27 mouse cellular contexts compared by ENCODE assay signal in the genomic region with DNA sequence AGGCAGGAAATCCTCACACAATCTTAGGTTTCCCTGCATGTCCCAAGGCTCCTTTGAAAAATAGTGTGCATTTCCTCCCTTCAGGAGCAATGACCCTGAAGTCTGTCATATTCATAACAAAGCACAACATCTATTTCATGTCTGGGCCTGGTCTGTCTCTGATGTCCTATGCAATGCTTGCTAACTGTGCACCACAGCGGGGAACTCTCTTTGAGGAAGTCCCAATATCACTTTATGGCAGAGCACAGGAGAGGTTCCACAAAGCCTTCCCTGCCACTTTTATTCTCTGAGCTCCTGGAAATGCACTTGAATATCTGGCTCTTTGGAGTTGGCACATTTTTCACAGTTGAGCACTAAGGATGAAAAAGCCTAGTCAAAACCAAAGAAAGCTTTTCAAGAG.
DNase-seq lines count a peak whose midpoint lies in the region; ATAC-seq and TF ChIP-seq lines count a peak whose summit lies in the region.
"Had no signal": no experiment of that assay in that cellular context is flagged by ENCODE, and none has a peak within 500 bp of the region (broad histone marks: within the 10 kb centered on the region; RNA-seq: fewer than 3 reads in every experiment).

No protein-coding gene starts in this region.

- no peak overlapping the region for H3K4me2 ChIP-seq in forebrain, embryonic 14.5 days (ENCODE audit: low read length)
- H3K4me2 ChIP-seq in forebrain, embryonic 12.5 days, result no peak overlapping the region
- no peak overlapping the region for H3K4me2 ChIP-seq in midbrain, embryonic 13.5 days (replicated peaks)
- H3K4me2 ChIP-seq: embryonic facial prominence, embryonic 12.5 days; embryonic facial prominence, embryonic 15.5 days; heart, embryonic 12.5 days; heart, embryonic 15.5 days; hindbrain, embryonic 13.5 days; intestine, embryonic 15.5 days had no signal

- H3K27ac ChIP-seq in forebrain, embryonic 14.5 days (ENCODE audit: low read depth, low read length), result no peak overlapping the region
- no peak overlapping the region for H3K27ac ChIP-seq in forebrain, embryonic 12.5 days
- no peak overlapping the region for H3K27ac ChIP-seq in midbrain, embryonic 13.5 days
- H3K27ac ChIP-seq in midbrain, embryonic 10.5 days (replicated peaks), result no peak overlapping the region
- H3K27ac ChIP-seq: embryonic facial prominence, embryonic 12.5 days; embryonic facial prominence, embryonic 15.5 days; heart, embryonic 15.5 days; hindbrain, embryonic 10.5 days; hindbrain, embryonic 13.5 days; intestine, embryonic 15.5 days had no signal

- H3K36me3 ChIP-seq in forebrain, embryonic 14.5 days (ENCODE audit: control insufficient read depth, insufficient read depth, low read length), result no peaks in the 10 kb centered on the region
- H3K36me3 ChIP-seq in forebrain, embryonic 12.5 days (replicated peaks), result no peaks in the 10 kb centered on the region
- H3K36me3 ChIP-seq in midbrain, embryonic 13.5 days, result no peaks in the 10 kb centered on the region
- H3K36me3 ChIP-seq in midbrain, embryonic 10.5 days, result no peaks in the 10 kb centered on the region
- H3K36me3 ChIP-seq: embryonic facial prominence, embryonic 12.5 days; embryonic facial prominence, embryonic 15.5 days; heart, embryonic 12.5 days; heart, embryonic 15.5 days; hindbrain, embryonic 10.5 days; hindbrain, embryonic 13.5 days; intestine, embryonic 15.5 days had no signal

- WGBS in forebrain, embryonic 14.5 days, result 83% methylated on average over 1 of the region's 1 CpGs
- WGBS in forebrain, embryonic 12.5 days, result 68% methylated on average over 1 of the region's 1 CpGs
- WGBS in midbrain, embryonic 13.5 days, result 82% methylated on average over 1 of the region's 1 CpGs
- 86% methylated on average over 1 of the region's 1 CpGs for WGBS in midbrain, embryonic 10.5 days

- H3K27me3 ChIP-seq in forebrain, embryonic 14.5 days (replicated peaks; ENCODE audit: control insufficient read depth, insufficient read depth, low read length), result no peaks in the 10 kb centered on the region
- no peaks in the 10 kb centered on the region for H3K27me3 ChIP-seq in forebrain, embryonic 12.5 days
- H3K27me3 ChIP-seq in midbrain, embryonic 13.5 days, result no peaks in the 10 kb centered on the region
- H3K27me3 ChIP-seq in midbrain, embryonic 10.5 days (ENCODE audit: low read depth, poor library complexity, severe bottlenecking), result no peaks in the 10 kb centered on the region
- H3K27me3 ChIP-seq: embryonic facial prominence, embryonic 12.5 days; embryonic facial prominence, embryonic 15.5 days; heart, embryonic 12.5 days; heart, embryonic 15.5 days; hindbrain, embryonic 13.5 days; intestine, embryonic 15.5 days had no signal

- no peaks in the 10 kb centered on the region for H3K9me3 ChIP-seq in forebrain, embryonic 14.5 days (replicated peaks; ENCODE audit: control insufficient read depth, low read length)
- H3K9me3 ChIP-seq in forebrain, embryonic 12.5 days, result no peaks in the 10 kb centered on the region
- H3K9me3 ChIP-seq in midbrain, embryonic 13.5 days, result no peaks in the 10 kb centered on the region
- no peaks in the 10 kb centered on the region for H3K9me3 ChIP-seq in midbrain, embryonic 10.5 days (replicated peaks)
- H3K9me3 ChIP-seq: embryonic facial prominence, embryonic 12.5 days; embryonic facial prominence, embryonic 15.5 days; heart, embryonic 12.5 days; heart, embryonic 15.5 days; hindbrain, embryonic 10.5 days; hindbrain, embryonic 13.5 days; intestine, embryonic 15.5 days had no signal

- peak; percentile 29 for DNase-seq in forebrain, embryonic 14.5 days (ENCODE audit: low spot score)
- DNase-seq in midbrain, embryonic 10.5 days (ENCODE audit: low spot score), result no peak
- DNase-seq in ZHBTc4 (ENCODE audit: low read depth, low spot score), result peak; percentile 1
- peak; percentile 68 for DNase-seq in brain, embryonic 14.5 days (ENCODE audit: low read depth)
- no peak for DNase-seq in frontal cortex, postnatal 25 days (ENCODE audit: low spot score in 2 of 2)
- DNase-seq: adrenal gland, adult 8-10 months; adrenal gland, postnatal 25 days; cerebellum, adult 11 months; cerebellum, adult 2 months; cerebellum, adult 9-11 months; cerebellum, postnatal 25 days; gastrocnemius, postnatal 25 days; heart, postnatal 10 days; heart, postnatal 36 days; kidney, adult 11 months had no signal

- no peaks in the 10 kb centered on the region for H3K4me1 ChIP-seq in forebrain, embryonic 14.5 days (ENCODE audit: control insufficient read depth, insufficient read depth, low read length)
- H3K4me1 ChIP-seq in forebrain, embryonic 12.5 days, result no peaks in the 10 kb centered on the region
- H3K4me1 ChIP-seq in midbrain, embryonic 13.5 days (replicated peaks), result no peaks in the 10 kb centered on the region
- no peaks in the 10 kb centered on the region for H3K4me1 ChIP-seq in midbrain, embryonic 10.5 days
- H3K4me1 ChIP-seq: embryonic facial prominence, embryonic 12.5 days; embryonic facial prominence, embryonic 15.5 days; heart, embryonic 12.5 days; heart, embryonic 15.5 days; hindbrain, embryonic 10.5 days; hindbrain, embryonic 13.5 days; intestine, embryonic 15.5 days had no signal

- no peak overlapping the region for H3K9ac ChIP-seq in forebrain, embryonic 14.5 days (ENCODE audit: low read length)
- no peak overlapping the region for H3K9ac ChIP-seq in forebrain, embryonic 12.5 days
- no peak overlapping the region for H3K9ac ChIP-seq in midbrain, embryonic 13.5 days (replicated peaks)
- H3K9ac ChIP-seq: embryonic facial prominence, embryonic 12.5 days; embryonic facial prominence, embryonic 15.5 days; heart, embryonic 12.5 days; heart, embryonic 15.5 days; hindbrain, embryonic 13.5 days; intestine, embryonic 15.5 days had no signal

- no peak overlapping the region for H3K4me3 ChIP-seq in forebrain, embryonic 14.5 days (ENCODE audit: low read depth, low read length)
- no peak overlapping the region for H3K4me3 ChIP-seq in forebrain, embryonic 12.5 days (replicated peaks)
- H3K4me3 ChIP-seq in midbrain, embryonic 13.5 days (replicated peaks), result no peak overlapping the region
- H3K4me3 ChIP-seq in midbrain, embryonic 10.5 days, result no peak overlapping the region
- H3K4me3 ChIP-seq: embryonic facial prominence, embryonic 12.5 days; embryonic facial prominence, embryonic 15.5 days; heart, embryonic 12.5 days; heart, embryonic 15.5 days; hindbrain, embryonic 10.5 days; hindbrain, embryonic 13.5 days; intestine, embryonic 15.5 days had no signal

- TF ChIP-seq POLR2A in brain, embryonic 14.5 days (IDR thresholded peaks at IDR 0.05; ENCODE audit: borderline replicate concordance, extremely low read depth, insufficient read depth, insufficient read length, poor library complexity, severe bottlenecking), result no peak

- no peak for TF ChIP-seq CTCF in brain, embryonic 14.5 days (IDR thresholded peaks at IDR 0.05; ENCODE audit: borderline replicate concordance, extremely low read depth, insufficient read depth, insufficient read length)

- peak; percentile 62 for ATAC-seq in forebrain, embryonic 14.5 days
- no peak for ATAC-seq in forebrain, embryonic 12.5 days (ENCODE audit: low FRiP score)
- ATAC-seq in midbrain, embryonic 13.5 days, result 0 out of 2 replicates have a peak, but pooled peaks have one; percentile 30
- ATAC-seq: activated CD4-positive, CD25-positive, alpha-beta regulatory T cell, adult 4 months; CD4-positive, CD25-positive, alpha-beta regulatory T cell, adult 4 months; hindbrain, embryonic 16.5 days; intestine, embryonic 15.5 days had no signal

Comparison
In these comparisons a context has a peak if more than half of its experiments do, and no peak if none do; other contexts are left out.
1. DNase-seq: peak in forebrain, embryonic 14.5 days (single experiment), ZHBTc4 (single experiment) and brain, embryonic 14.5 days (single experiment); none in midbrain, embryonic 10.5 days (single experiment) and frontal cortex, postnatal 25 days (0 of 2).